Mouse (Mus musculus): ENCODE results near the gene Prss22.

DNA sequence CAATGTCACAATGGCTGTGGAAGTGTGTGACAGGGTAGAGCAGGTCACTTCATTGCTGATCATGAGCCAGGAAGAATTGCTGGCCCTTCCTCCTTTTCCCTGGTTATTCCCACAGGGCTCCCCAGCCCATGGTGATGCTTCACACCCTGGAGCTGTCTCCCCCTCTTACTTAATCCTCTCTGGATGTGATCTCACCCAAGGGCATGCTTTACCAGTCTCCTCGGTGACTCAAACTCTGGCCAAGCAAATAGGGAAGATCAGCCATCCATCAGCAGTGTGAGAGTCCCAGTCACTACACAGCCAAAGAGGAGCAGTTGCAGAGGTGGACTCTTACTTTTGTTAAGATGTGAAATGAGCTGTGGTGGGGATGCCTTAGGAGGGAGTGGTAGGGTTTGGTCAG is 12.9 kb downstream of the Prss22 start:
- no peak for TF ChIP-seq POLR2A (IDR thresholded peaks at IDR 0.05; ENCODE audit: borderline replicate concordance, extremely low read depth, low read depth, low read length)
- no peak for TF ChIP-seq CTCF (IDR thresholded peaks at IDR 0.05; ENCODE audit: insufficient read depth, low read length)
